Mouse (Mus musculus) right cerebral cortex, postnatal 14 days (tissue): ENCODE results near the gene Faf1.

Experiments used
- DNase-seq: peaks from one replicate; pipeline ENCODE4 v3.0.0; 2022

The Faf1 gene

DNA sequence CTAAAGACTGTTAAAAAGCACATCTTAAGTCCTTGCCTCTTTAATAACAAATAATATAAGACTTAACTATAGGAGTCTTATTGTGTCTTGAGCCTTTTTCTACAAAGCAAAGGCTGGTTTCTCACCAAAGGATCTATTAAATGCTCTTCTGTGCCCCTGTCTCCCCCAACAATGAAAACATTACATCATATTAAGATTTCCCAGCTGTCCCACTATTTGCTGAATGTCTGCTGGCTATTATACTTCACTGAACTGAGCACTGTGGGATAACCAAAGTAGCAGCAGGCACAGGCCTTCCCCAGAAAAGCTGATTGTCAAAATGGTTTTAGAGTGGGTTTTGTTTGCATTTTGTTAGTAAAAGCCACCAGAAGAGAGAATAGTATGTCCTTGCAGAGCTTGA lies 262.9 kb downstream of the Faf1 start:
- no peak for DNase-seq

DNA sequence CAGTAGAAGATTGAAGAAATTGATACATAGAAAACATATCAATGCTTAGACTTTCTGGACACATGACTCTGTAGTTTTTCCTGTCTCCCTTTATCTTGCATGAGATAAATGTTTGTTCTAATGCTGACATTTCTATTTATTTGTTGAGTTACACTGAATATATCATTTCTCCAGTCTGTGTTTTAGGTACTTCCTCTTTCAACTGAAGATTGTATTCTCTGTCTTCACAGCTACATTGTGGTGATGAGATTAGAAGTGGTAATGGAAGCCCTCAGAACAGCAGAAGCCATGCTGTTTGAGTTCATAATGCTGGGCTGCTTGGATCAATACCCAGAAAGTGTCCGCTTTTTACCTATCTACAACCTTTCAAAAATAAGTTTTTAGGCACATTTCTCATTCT lies 269.2 kb downstream of the Faf1 start:
- DNase-seq: no peak

DNA sequence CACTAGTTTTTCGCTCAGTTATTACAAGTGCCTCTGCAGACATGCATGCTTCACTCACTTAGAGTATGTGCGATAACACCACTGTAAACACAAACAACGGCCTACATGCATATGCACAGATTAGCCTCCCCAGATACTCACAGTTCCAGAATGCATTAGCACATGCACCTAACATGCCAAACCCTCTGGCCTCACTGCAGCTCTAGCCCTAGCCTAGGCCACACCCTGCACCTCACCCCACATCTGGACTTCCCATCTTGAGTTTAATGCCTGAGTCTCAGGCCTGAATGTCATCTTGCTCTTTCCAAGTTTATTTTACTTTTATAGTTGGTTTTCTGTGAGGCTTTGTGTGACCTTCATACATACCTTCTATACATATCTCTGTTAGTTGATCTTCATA lies 272.9 kb downstream of the Faf1 start:
- no peak for DNase-seq

DNA sequence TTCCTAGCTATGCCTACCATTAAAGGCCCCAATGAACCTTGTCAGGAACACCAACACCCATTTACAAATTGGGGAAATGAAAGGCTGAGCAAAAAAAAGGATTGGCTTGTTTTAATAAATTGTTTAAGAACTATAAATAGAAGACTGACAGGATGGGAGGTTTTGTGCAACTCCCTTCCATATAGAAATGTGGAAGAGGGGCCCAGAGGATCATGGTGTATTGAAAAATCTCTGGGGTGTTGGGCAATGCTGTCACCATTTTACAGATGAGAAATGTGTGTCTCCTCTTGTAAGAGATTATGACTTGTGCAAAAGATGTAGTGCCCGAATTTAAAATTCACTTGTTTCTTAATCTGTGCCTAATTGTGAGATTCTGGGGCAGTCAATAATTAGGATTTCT lies 277.1 kb downstream of the Faf1 start:
- DNase-seq: no peak

DNA sequence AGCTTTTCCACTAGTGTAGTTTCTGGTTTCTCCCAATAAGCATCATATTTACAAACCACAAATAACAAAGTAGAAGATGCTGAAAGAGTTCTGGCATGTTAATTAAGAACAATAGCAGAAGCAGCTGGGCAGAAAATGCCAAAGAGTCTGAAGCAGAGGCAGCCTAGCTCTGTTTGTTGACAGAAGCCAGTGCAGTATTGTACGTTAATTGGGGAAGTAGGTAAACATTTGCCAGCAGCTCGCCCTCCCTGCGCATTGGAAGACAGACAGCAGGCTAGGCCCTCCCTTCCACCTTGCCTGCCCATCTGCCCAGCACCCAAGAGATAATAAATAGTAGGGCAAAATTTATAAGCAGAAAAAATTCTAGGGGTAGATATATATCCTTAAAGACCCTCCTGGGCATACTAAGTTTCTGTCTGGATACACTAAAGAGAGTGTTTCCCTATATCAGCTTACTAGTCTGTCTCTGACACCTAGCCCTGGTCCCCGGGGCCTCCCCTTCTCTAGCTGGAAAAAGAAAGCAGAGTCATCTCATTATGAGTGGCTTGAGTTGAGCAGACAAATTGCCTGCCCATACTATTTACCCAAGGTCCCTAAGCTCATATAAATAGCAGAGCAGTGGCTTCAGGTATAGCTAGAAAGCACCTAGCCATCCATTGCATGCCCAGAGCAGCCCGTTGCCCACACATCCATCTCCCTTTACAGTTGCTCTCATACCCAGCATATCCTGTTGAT lies 284.0 kb downstream of the Faf1 start:
- DNase-seq: no peak

DNA sequence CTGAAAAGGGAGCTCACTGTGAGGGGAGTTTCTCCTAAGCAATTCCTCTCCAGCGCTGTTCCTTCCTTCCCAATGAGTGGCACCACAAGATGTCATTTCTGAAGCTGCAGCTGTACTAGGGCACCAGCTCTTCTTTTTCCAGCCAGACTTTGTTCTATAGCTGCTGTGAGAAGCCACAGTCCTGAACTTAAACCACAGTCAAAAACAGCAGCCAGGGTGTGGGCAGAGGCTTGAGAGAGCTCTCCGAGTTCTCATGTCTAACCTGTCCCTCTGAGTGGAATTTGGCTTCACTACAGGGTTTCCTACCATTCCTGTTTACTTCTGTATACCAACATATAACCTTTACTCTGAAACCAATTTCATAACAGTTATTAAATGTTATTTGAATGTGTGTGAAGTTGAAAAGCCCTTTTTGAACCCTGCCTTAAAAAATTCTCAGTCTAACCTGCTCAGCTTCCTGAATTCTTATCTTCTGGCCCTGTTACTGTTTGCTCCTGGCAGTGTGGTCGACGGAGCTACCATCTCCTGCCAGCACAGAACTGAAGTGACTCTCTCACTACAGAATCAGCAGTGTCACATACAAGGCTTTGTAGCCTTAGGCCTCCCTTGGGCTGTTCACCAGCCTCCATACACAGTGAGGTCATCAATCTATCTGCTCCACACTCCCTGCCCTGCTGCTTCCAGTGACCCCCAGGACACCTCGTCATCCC lies 287.3 kb downstream of the Faf1 start:
- no peak for DNase-seq

DNA sequence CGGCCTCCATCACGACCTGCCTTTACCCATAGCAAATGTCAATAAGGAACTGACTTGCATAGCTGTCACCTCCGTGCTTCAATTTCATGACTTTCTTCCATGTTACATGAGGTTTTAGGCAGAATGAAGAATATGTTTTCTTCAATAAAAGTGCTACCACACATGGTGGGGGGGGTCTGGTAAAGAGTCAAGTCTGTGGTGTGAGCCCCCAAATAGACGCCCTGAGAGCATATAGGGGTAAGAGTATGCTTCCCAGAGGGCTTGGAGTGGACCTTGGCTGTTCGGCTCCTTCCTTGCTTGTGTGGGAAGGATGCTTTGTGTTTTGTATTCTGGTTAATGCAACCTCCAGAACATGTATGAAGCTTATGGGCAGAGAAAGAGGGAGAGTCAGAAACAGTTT lies 293.2 kb downstream of the Faf1 start:
- no peak for DNase-seq

DNA sequence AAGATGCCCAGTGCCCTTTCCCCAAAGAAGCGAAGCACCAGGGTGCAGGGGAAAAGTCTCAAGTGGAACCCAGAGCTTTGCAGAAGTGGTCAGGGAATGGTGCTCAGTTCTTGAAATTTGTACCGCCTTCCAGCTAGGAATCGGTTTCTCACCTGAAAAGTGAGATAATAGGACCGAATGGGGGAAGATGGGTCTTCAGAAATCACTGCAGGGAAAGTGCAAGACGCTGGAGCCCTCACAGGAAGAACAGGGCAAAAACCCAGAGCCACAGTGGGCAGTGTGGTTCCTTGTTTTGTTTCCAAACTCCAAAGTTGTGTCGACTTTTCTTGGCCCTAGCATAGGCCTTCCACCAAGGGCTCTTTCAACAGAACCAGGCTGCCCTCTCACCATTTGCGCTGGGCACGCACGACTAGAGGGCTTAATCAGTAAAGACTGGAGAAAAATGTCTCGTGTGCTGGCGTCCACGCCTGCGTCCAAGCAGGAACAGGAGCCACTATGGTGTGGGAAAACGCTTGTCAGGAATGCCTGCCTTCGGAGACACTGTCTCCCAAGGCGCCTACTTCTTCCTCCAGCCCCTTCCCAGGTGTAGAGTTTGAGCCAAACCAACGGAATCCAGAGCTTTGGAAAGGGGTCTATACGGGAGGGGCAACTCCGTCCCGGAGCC lies 297.7 kb downstream of the Faf1 start:
- no peak for DNase-seq

DNA sequence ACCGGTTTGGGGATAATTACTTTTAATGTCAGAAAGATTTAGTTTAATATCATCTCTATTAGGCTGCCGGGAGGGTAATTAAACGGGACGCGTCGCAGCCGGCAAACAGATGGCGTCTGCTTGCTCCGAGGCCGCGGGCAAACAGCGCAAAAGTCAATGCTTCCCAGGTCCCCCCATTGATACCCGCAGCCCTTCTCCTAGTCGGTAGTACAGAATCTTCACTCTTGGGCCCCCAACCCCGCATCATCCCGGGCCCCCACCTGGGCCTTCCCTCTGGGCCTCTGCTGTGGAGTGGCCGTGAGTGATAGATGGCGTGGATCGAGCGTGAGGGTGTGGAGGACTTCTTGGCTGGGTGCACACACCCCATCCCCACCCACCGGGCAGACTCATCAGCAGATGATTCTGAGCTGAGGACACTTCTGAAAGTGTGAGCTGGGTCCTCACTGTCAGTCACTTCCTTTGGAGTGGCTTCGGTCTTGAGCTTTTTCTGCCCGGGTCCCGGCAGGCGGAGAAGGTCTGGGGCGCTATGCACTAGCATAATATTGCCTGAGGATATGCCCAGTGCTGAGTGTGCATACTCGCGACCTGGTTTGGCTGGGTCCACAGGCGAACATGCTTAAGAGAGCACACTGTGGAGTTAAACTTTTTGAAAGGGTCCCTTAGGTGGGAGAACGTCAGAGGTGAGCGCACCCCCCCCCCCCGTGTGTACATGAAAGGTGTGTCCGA lies 298.4 kb downstream of the Faf1 start:
- DNase-seq: no peak

DNA sequence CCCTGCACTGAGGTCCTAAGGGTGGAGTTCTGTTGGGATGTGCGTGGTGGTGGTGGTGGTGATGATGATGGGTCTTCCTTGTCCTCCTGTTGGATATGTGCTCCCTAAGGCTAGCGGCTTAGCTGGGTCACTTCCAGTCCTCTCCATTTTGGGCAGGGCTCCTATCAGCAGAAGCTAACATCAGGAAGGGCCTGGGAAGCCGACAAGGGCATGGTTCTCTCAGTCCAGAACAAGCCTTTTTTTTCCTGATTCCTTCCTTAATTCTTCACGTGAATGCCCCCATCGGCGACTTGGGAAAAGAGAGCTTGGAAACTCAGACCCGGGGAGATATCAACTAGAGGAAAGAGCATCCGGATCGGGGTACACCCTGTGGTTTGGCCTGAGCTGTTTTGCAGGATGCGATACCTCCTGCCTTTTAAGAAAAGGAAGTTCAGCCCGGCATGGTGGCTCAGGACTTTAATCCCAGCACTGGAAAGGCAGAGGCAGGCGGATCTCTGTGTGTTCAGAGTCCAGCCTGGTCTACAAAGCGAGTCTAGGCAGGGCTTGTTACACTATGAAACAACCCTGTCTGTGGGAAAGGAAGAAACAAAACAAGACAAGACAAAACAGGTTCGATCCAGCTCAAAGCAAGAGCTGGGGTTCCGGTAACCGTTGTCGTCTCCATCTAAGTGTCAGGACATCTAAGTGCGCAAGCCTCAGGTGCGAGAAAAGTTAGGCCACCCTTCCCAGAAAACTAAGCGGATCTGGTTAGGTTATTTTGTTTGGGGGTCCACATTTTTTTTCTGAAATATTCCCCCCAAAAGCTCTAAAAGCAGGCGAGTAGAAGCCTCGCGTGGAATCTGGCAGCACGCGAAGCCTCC lies 299.2 kb downstream of the Faf1 start:
- DNase-seq: no peak

DNA sequence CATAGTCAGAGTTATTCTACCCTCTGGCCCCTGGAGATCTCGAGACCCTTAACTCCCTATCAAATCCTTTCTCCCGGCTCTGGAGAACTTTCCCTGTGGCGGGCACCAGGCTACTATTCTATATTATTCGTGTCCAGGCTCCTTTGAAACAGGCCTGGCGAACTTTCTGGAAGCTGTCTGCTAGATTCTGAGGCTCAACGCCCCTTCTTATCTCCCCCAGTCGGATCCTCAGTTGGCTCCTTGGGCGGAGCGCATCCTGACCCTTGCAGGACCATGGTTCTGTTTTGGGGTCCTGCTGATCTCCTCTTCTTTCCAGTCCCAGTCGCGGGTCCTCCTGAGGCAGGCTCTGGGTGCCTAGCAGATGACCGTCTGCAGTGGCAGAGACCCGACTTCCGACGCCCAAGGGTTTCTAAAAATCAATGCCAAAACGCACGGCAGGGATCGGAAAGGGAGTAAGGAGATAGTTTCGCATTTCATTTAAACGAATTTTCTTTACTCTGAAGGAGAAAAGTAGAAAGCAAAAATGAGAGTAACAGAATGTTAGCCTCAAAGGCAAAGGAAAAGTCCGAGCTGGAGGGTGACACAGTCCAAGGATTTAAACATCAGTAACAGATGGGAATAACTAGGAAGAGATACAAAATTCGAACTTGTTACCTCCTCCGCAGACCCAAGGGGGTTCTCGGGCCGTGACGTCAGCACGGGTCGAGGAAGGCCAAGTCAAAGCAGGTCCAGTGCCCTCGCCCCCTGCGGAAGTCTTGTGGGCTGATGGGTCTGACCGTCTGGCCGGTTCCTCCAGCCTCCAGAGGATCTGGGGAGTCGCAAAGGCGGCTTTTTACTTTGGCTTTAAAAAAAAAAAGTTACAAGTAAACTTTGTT lies 300.1 kb downstream of the Faf1 start:
- no peak for DNase-seq

DNA sequence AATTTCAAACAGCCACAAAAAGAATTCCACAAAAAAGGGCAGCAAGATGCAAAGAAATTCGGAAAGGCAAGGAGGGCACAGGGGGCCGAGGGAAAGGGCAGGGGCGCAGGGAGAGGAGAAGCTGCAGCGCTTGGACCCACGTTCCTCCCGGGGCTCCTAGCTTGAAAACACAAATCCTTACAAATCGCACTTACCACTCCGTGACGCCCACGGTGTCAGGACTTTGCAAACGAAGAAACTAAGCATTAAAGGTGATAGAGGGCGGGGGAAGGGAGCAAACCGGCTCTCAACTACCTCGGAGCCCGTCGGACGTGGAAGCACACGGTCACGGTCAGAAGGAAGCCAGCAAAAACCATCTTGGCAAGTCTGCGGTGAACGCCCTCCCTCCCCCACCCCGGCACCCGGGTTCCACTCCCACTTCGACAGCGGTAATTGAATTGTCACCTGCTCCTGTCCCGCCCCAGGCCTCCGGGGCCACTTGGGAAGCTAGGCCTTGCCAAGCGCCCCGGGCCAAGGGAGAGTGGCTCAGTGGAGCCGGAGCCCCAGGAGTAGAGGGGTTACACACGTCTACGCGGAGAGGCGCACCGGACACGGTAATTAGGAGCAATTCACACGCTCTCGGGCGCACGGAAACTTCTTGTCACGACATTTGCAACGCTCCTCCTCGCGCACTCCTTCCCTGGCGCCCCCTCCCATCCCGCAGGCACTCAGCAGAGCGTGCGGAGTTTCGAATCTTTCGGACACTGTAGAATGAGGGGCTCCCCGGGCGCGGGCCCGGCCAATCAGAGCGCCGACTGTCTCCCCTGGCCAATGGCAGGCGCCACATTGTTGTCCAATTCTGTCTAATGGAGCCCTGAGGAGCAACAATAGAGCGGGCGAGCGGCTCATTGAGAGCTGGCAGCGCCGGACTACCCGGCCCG lies 301.0 kb downstream of the Faf1 start, which contains the start of gene Dmrta2:
Gene Dmrta2 (plus strand): TSS at position 906 of the 920 bp plus-strand sequence.
- peak; percentile 40 for DNase-seq

DNA sequence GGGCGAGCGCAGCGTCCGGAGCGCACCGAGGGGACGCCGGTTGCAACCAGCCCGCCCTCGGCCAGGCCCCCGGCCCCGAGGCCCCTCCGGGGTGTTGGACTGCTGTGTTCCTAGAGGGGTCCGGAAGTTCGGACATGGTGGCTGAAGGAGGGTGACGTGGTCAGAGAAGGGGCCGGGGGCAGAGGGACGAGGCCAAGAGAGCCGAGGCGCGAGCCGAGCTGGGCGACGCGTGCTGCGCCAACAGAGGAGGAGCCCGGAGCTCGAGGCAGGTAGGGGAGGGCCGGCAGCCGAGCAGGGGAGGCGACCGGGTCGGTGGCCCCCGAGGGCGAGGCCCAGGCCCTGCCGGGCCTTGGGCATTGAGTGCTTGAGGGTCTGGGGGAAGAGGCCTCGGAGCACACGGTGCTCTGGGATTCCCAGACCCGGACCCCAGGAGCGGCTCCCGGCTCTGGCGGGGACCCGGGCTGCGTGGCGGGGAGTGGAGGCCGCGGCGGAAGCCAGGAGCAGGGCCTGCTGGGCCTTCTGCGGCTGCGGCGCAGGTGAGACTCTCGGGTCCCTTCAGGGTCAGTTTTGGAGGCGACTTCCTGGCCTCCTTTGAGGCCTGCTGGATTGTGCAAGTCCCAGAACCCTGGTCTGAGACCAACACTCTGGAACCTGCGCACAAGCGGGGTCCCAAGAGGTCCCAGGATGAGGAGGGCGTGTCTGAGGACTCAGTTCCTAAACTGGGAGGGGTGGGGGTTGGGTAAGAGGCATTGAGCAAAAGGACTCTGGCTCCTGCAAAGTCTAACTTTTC lies 301.9 kb downstream of the Faf1 start:
- no peak for DNase-seq

DNA sequence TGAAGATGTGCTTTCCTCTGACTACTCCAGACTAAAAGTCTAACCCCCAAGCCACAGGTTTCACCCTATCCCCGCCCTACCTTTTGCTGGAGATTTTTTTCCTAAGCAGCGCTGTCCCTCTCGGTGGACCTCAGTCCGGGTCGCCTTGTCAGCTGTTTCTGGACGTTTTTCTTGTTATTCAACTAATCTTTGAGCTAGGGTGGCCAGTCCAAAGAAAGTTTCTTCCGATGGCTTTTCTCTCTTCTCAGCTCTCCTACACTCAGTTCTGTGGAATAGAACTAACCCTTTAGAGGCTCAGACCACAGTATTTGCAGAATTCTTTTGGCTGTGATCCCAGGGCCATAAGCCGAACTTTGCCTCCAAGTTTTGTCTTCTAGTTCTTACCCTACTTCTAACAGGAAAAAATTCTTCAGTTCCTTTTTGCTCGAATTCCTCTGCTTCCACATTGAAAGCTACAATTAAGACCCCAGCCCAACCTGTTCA lies 302.5 kb downstream of the Faf1 start:
- no peak for DNase-seq

DNA sequence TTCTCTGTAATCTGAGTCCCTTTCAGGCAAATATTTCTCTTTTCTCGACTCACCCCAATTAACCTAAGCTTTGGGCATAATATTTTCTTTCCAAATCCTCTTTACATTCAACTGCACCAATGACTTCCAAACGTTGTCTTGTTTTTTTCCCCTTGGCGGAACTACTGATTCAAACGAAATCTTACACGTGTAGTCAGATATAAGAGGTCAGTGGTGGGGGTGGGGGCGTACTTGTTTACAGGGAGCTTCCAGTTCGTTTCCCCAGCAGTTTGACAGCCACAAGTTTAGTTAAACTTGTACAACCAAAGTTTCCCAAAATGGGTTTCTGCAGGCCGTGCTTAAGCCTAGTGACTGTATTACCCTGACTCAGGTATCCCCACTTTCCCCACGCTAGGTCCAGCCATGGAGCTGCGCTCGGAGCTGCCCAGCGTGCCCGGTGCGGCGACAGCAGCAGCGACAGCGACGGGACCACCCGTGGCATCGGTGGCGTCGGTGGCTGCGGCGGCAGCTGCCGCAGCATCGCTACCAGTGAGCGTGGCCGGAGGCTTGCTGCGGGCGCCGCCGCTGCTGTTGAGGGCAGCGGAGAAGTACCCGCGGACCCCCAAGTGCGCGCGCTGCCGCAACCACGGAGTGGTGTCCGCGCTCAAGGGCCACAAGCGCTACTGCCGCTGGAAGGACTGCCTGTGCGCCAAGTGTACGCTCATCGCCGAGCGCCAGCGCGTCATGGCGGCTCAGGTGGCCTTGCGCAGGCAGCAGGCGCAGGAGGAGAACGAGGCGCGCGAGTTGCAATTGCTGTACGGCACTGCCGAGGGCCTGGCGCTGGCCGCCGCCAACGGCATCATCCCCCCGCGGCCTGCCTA lies 303.3 kb downstream of the Faf1 start:
- peak; percentile 13 for DNase-seq

DNA sequence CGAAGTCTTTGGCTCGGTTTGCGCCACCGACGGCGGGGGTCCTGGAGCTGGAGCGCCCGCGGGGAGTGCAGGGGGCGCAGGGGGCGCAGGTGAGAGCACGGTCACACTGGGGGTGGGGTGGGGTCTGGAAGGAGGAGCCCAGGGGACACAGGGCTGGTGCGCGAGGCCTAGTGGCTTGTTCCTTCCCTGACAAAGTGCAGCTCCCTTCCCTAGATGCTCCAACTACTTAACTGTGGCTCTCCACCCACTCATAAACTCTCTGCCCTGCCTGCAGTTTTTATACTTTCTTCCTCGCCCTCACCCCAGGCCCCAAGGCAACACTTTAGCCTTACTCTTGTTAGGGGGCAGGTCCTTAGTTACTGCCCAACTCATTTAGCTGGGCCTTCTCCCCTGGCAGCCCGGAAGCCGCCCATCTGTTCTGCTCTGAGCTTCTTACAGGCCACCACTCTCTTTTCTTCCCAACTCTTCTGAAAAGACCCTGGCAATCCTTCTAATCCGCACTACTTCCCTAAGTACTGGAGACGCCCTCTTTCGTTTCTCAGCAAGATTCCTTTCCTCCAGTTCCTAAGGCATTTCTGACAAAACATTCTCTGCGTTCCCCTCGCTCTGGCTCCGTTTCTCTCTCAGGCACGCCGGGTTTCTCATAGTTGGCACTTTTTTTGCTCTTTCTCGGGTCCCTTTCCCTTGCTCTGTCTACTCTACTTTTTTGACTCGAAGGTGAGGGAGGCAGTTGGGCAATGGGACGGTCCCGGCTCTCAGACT lies 304.1 kb downstream of the Faf1 start:
- no peak for DNase-seq
